Mouse (Mus musculus) gastrocnemius, adult 8-10 months (tissue): ENCODE data around the gene Hoxa3. TPM values are rescaled to one million over a fixed set of nuclear protein-coding genes. Genes with fewer than 3 reads are reported as not detected.

Experiments
- DNase-seq, 2 experiments: peaks; one replicate each; pipeline ENCODE4 v3.0.0; 2022; ENCODE audit warnings: low spot score in 2 of 2
- total RNA-seq, 4 experiments: library from RNA; stranded (reverse); gene quantifications; 2 replicates each; pipeline ENCODE4 v1.2.4; 2022

Hoxa3 gene
- total RNA-seq, 4 experiments from 2014 or later: 1.3 to 2.9 (median 2.0) TPM

GRCm38 (mm10) chr6:52205638-52206621 is 7.2 kb downstream of the Hoxa3 start:
- no peak for DNase-seq

GRCm38 (mm10) chr6:52205221-52205620 is 7.9 kb downstream of the Hoxa3 start:
- no peak for DNase-seq

GRCm38 (mm10) chr6:52204050-52204752 is 8.9 kb downstream of the Hoxa3 start, which contains the start of gene Hoxa5:
Gene Hoxa5 (minus strand): TSS chr6:52204587.
- peak; percentile 65 to 71 for DNase-seq

GRCm38 (mm10) chr6:52203371-52204049 is 9.6 kb downstream of the Hoxa3 start:
- no peak for DNase-seq

GRCm38 (mm10) chr6:52203121-52203370 is 10.1 kb downstream of the Hoxa3 start:
- no peak for DNase-seq

GRCm38 (mm10) chr6:52202362-52203120 is 10.6 kb downstream of the Hoxa3 start:
- DNase-seq: no peak

GRCm38 (mm10) chr6:52201269-52201668 is 11.9 kb downstream of the Hoxa3 start:
- no peak for DNase-seq

GRCm38 (mm10) chr6:52200751-52201250 is 12.3 kb downstream of the Hoxa3 start:
- DNase-seq: no peak

GRCm38 (mm10) chr6:52200073-52200750 is 12.9 kb downstream of the Hoxa3 start:
- no peak for DNase-seq

- DNase-seq: no peak
Measured at GRCm38 (mm10) chr6:52197271-52197670, 15.9 kb downstream of the Hoxa3 start.

GRCm38 (mm10) chr6:52196811-52197210 is 16.3 kb downstream of the Hoxa3 start:
- DNase-seq: no peak

- DNase-seq: no peak
Measured at GRCm38 (mm10) chr6:52194690-52195089, 18.4 kb downstream of the Hoxa3 start.

- peak; percentile 78 to 80 for DNase-seq
Measured at GRCm38 (mm10) chr6:52191860-52192550, 21.1 kb downstream of the Hoxa3 start.

GRCm38 (mm10) chr6:52190906-52191810 is 22.0 kb downstream of the Hoxa3 start, which contains the start of gene Hoxa4:
Gene Hoxa4 (minus strand): TSS chr6:52191753.
- DNase-seq: no peak

- DNase-seq: no peak
Measured at GRCm38 (mm10) chr6:52190410-52190809, 22.7 kb downstream of the Hoxa3 start.

GRCm38 (mm10) chr6:52189909-52190308 is 23.2 kb downstream of the Hoxa3 start:
- DNase-seq: no peak

GRCm38 (mm10) chr6:52189172-52189591 is 24.0 kb downstream of the Hoxa3 start:
- DNase-seq: peak; percentile 30 to 56

- no peak for DNase-seq
Measured at GRCm38 (mm10) chr6:52186500-52186899, 26.6 kb downstream of the Hoxa3 start.

- DNase-seq: no peak
Measured at GRCm38 (mm10) chr6:52185834-52186233, 27.3 kb downstream of the Hoxa3 start.
